Mouse (Mus musculus): Measurements from ENCODE around the gene Rnf169. TPM values are rescaled to one million over a fixed set of nuclear protein-coding genes. Genes with fewer than 3 reads are reported as not detected.
A peak's percentile ranks its signal among the peaks of the same experiment; 100 is the strongest.

Rnf169 gene
- total RNA-seq (2021), result 10 to 100 TPM in 1 of 2 experiments, 1 to 10 TPM in 1; 9.0 to 10.8 TPM

DNA sequence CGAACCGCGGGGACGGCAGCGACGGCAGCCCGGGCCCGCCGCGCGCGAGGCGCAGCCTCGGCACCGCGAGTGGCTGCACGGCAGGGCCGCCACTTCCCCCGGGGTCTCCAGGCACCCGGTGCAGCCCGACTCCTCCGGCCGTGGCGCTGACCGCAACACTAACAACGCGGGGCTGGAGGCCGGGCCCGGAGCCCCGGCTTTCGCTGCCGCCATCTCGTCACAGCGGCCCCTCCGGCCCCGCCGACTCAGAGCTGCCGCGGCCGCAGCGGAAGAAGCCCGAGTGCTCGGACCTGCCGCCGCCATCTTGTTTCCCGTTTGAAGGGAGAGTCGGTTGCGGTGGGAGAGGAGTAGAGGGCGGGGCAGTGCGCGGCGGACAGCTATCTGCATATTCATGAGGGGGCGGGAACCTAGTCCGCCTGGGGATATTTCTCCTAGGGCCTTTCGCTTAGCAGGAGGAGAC lies at the start of gene Rnf169:
TSS of gene Rnf169 (minus strand) at position 317 of the 460 bp plus-strand sequence.
- intact Hi-C loops (cut with DNase I), result no loop called here

GRCm38 (mm10) chr7:100029307-100029706 lies 49.1 kb upstream of the Rnf169 start:
- DNase-seq, result no peak
- intact Hi-C loops (cut with DNase I), result no loop called here

More for the DNA sequence above, at the start of gene Rnf169:
- peak; percentile 89 to 91 for DNase-seq

- intact Hi-C loops (cut with DNase I), result no loop called here
- no peak for DNase-seq
These were observed 47.1 kb upstream of the Rnf169 start for GRCm38 (mm10) chr7:100027353-100027752.

- no peak for DNase-seq
- intact Hi-C loops (cut with DNase I), result no loop called here
These were observed 36.8 kb upstream of the Rnf169 start for GRCm38 (mm10) chr7:100017056-100017455.

GRCm38 (mm10) chr7:100014123-100014600 lies 33.9 kb upstream of the Rnf169 start:
- intact Hi-C loops (cut with DNase I), result no loop called here
- peak in 1 of 2 experiments; percentile 18 for DNase-seq

- intact Hi-C loops (cut with DNase I), result no loop called here
- no peak for DNase-seq
These were observed 32.3 kb upstream of the Rnf169 start for GRCm38 (mm10) chr7:100012515-100012914.

GRCm38 (mm10) chr7:100012085-100012484 lies 31.8 kb upstream of the Rnf169 start:
- DNase-seq, result no peak
- intact Hi-C loops (cut with DNase I), result no loop called here

DNA sequence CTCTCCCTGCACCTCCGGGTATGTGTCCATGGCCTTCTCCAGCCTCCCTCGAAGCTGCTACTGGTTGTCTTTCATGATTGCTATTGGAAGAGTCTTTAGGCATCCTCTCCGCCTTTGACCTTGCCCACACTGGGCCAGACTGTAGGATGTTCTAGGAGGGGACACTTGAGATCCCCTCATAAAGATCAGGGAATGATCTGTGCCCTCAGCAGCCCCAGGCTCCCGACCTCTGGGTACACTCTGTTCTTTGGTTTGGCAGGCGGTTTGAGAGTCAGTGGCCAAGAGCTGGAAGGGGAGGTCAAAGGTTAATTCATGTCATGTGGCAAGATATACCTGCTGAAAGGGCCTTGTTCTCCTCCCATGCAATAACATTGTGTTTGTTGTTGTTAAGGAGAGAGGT lies 30.5 kb upstream of the Rnf169 start:
- intact Hi-C loops (cut with DNase I), result no loop called here
- no peak for DNase-seq

DNA sequence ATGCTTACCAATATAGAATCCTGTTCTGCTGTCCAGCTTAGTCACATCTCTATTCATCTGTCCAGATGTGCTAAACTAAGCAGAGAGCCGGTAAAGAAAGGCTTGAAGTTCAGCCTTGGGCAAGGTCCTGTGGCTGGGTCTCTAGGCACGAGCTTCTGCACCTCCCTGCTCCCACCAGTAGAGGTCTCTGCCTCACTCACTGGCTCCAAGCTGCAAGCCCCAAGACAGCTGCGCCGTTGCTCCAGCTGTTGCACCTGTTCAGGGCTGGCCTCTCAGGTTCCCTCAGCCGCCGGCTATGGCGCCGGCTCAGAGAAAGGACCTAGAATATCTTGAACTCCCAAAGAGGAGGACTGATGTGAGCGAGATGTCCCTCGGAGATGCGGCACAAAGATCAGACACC lies 29.4 kb upstream of the Rnf169 start:
- intact Hi-C loops (cut with DNase I), result loop anchor here (2.0 to 5.0 kb wide), 2 partner anchors 99 to 178 kb away; no protein-coding TSS in a partner anchor
- DNase-seq, result peak; percentile 61 to 71

GRCm38 (mm10) chr7:100008765-100009164 lies 28.5 kb upstream of the Rnf169 start:
- intact Hi-C loops (cut with DNase I), result loop anchor here (2.0 to 5.0 kb wide), 2 partner anchors 100 to 179 kb away; no protein-coding TSS in a partner anchor
- DNase-seq, result no peak

DNA sequence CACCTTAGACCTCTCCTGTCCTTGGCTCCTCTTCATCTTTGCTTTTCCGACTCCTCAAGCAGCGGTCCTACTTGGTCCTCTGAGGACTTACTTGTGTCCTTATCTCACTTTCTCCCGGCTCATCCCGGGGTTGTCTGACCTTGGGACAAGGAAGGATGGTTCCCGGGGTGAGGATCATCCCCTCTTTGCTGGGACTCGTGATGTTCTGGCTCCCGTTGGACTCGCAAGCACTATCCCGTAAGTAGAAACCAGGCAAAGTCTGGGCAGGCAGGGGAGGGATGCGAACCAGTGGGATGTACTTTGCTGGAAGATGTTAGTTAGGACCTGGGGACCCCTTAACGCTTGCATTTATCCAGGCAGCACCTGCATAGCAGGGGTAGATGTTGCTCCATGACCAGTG lies 26.2 kb upstream of the Rnf169 start:
- DNase-seq, result no peak
- intact Hi-C loops (cut with DNase I), result loop anchor here (5.0 kb wide), 1 partner anchor 181 kb away; no protein-coding TSS in a partner anchor

DNA sequence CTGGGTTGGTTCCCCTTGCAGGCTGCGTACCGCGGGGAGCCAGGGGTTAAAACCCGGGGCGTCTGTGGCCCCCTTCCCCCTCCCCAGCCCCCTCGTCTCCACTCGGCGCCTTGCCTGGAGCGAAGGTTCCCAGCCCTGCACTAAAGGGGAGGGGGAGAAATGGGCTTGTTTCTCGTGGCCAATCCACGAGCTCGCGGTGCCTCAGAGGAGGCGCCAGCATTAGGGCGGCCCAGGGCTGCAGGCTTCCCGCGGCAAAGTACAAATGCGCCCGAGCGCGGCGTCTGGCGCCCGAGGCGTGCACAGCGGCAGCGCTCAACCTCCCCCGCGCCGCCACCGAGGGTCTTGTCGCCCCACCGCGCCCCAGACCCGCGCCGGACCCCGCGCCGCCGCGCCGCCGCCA lies 25.5 kb upstream of the Rnf169 start, which contains the start of gene Chrdl2:
TSS of gene Chrdl2 (plus strand) at position 383 of the 400 bp plus-strand sequence.
- intact Hi-C loops (cut with DNase I), result loop anchor here (5.0 kb wide), 1 partner anchor 182 kb away; no protein-coding TSS in a partner anchor
- DNase-seq, result no peak

DNA sequence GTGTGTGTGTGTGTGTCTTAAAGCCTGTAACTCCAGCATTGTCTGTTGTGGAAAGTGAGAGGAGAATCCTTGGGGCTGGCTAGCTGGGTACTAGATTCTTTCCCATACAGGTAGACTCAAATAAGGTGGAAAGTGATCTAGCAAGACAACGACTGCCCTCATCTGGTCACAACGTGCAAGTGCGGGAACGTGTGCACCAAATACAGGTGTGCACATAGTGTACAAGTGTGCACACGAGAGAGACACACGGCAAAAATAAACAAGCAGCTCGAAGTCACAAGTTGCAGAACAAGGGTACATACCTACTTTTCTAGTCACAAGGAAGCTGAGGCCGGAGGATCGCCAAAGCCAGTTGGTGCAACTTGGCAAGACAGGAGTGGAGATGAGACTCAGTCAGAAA lies 23.5 kb upstream of the Rnf169 start:
- intact Hi-C loops (cut with DNase I), result loop anchor here (1.0 kb wide), 1 partner anchor 13 kb away; no protein-coding TSS in a partner anchor
- DNase-seq, result no peak

DNA sequence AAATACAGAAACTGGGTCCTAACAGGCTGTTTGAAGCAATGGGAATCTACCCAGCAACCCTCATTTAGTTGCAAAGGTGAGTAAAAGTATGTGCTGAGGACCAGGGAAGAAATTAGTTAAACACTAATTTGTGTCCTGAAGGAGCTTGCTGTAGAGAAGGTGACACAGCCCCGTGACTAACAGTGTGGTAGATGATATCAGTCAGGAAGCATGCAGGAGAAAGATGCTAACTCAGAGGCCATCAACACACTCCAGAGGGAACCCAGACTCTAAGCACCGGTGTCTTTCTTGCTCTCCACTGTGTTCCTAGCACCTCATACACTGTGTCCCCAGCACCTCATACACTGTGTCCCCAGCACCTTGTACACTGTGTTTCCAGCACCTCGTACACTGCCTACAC lies 18.4 kb upstream of the Rnf169 start:
- intact Hi-C loops (cut with DNase I), result no loop called here
- no peak for DNase-seq

DNA sequence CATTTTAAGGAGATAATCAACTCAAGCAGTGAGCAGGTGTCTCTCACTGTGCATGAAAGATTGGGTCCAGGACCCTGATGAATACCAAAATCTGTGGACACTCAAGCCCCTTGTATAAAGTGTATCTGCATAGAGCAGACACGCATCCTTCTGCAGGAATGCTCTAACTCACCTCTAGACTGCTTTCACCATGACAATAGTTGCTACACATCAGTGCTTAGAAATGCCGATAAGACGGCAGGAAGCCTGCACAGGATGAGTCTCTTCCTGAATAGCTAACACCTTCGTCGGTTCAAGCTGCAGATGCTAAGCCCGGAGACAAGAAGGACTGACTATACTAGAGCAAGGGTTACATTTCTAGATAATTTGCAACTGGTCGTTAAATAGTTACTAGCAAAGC lies 14.9 kb upstream of the Rnf169 start:
- intact Hi-C loops (cut with DNase I), result no loop called here
- DNase-seq, result no peak

DNA sequence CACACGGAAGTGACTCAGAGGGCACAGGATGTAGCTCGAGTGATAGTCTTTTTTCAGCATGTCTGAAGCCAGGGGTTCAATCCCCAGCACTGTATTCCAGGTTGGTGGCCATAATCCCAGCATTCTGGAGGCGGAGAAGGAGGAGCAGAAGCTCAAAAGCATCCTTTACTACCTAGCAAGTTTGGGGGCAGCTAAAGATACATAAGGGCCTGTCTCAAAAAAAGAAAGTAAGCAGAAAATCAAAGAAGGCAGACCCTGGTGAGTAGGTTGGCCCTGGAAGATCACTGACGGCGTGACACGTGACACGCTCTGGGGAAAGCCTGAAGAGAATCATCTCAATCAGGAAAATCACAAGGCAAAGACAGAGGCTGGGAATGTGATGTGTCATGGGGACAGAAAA lies 12.9 kb upstream of the Rnf169 start:
- no peak for DNase-seq
- intact Hi-C loops (cut with DNase I), result no loop called here

- intact Hi-C loops (cut with DNase I), result loop anchor here (1.0 kb wide), 1 partner anchor 12 kb away; no protein-coding TSS in a partner anchor
- DNase-seq, result no peak
These were observed 10.9 kb upstream of the Rnf169 start for GRCm38 (mm10) chr7:99990990-99991707.

GRCm38 (mm10) chr7:99989844-99990760 lies 9.9 kb upstream of the Rnf169 start:
- intact Hi-C loops (cut with DNase I), result loop anchor here (1.0 to 2.0 kb wide), 3 partner anchors 13 to 245 kb away; no protein-coding TSS in a partner anchor
- no peak for DNase-seq

GRCm38 (mm10) chr7:99988725-99989124 lies 8.5 kb upstream of the Rnf169 start:
- intact Hi-C loops (cut with DNase I), result loop anchor here (1.0 to 2.0 kb wide), 3 partner anchors 120 to 246 kb away; no protein-coding TSS in a partner anchor
- DNase-seq, result peak; percentile 64 to 72
